Mouse (Mus musculus): ENCODE data around the gene Sh2b3. TPM values are rescaled to one million over a fixed set of nuclear protein-coding genes. Genes with fewer than 3 reads are reported as not detected.

Gene Sh2b3
- total RNA-seq, 2 experiments from 2014 or later = 18.3 to 22.5 TPM

- DNase-seq = peak; percentile 28
These were observed 53.5 kb downstream of the Sh2b3 start for GRCm38 (mm10) chr5:121783862-121784500.

GRCm38 (mm10) chr5:121782467-121782866, 55.0 kb downstream of the Sh2b3 start:
- no peak for DNase-seq

- DNase-seq = no peak
These were observed 57.3 kb downstream of the Sh2b3 start for GRCm38 (mm10) chr5:121780180-121780579.

- DNase-seq = no peak
These were observed 58.8 kb downstream of the Sh2b3 start for GRCm38 (mm10) chr5:121778485-121779119.

GRCm38 (mm10) chr5:121771611-121772010, 65.8 kb downstream of the Sh2b3 start:
- DNase-seq = no peak

- no peak for DNase-seq
These were observed 67.6 kb downstream of the Sh2b3 start for GRCm38 (mm10) chr5:121769827-121770226.

GRCm38 (mm10) chr5:121767564-121767963, 69.9 kb downstream of the Sh2b3 start:
- no peak for DNase-seq

- DNase-seq = no peak
These were observed 71.2 kb downstream of the Sh2b3 start for GRCm38 (mm10) chr5:121766038-121766773.

Small RNA genes lying within 50 kb of the gene (microRNA-seq; reads per million reads assigned to microRNA genes)
- gene Mir7031 = 0.25 to 0.64 reads per million in 2 experiments

Other genes starting within 250 kb of the Sh2b3 start
- 100 to 1,000 TPM; 117 to 123 TPM for gene Aldh2, start 243.8 kb downstream of the Sh2b3 start, total RNA-seq (2021)
- 10 to 100 TPM; 10.1 to 10.3 TPM for gene Acad12, start 218.7 kb downstream of the Sh2b3 start, total RNA-seq (2021)
- gene Acad10, start 177.1 kb downstream of the Sh2b3 start, total RNA-seq (2021) = 1 to 10 TPM; 5.6 to 6.1 TPM
- 10 to 100 TPM; 24.2 to 26.2 TPM for gene Brap, start 177.1 kb downstream of the Sh2b3 start, total RNA-seq (2021)
- gene Atxn2, start 126.3 kb downstream of the Sh2b3 start, total RNA-seq (2021) = 100 to 1,000 TPM; 127 to 152 TPM
- 1 to 10 TPM; 6.4 to 7.6 TPM for gene Pheta1, start 11.3 kb upstream of the Sh2b3 start, total RNA-seq (2021)
- 1 to 10 TPM; 1.1 to 1.5 TPM for gene Cux2, start 212.5 kb upstream of the Sh2b3 start, total RNA-seq (2021)